Mouse (Mus musculus) neural tube, embryonic 13.5 days (tissue): ENCODE measurements at regions not wholly inside any gene's neighbourhood (a gene's known extent, or its start where the extent isn't known, plus 50 kb on each side); places are given as distances from the start of the nearest gene placed in this dataset.
A peak's percentile ranks its signal among the peaks of the same experiment; 100 is the strongest.

Experiments used
- ATAC-seq: fragments of 200-750 bp; cut with Nextera tagmentation; 2 replicates; pipeline ENCODE4 v1.8.0; 2017; ENCODE audit warnings: low read depth, mild to moderate bottlenecking, moderate TSS enrichment, moderate library complexity
- H3K27ac ChIP-seq: fragments of 300-500 bp; sonication (generic); replicated peaks from 2 replicates; pipeline ENCODE4 v1.5.1; 2015; ENCODE audit warnings: moderate library complexity, mild to moderate bottlenecking, inconsistent platforms
- H3K27me3 ChIP-seq: fragments of 300-500 bp; sonication (generic); 2 replicates; pipeline ENCODE4 v1.6.1; 2015; ENCODE audit warnings: mild to moderate bottlenecking, inconsistent platforms
- H3K36me3 ChIP-seq: fragments of 300-500 bp; sonication (generic); 2 replicates; pipeline ENCODE4 v1.6.1; 2015; ENCODE audit warnings: mild to moderate bottlenecking, inconsistent platforms
- H3K4me1 ChIP-seq: fragments of 300-500 bp; sonication (generic); replicated peaks from 2 replicates; pipeline ENCODE4 v1.6.1; 2015; ENCODE audit warnings: inconsistent platforms
- H3K4me2 ChIP-seq: fragments of 300-500 bp; sonication (generic); 2 replicates; pipeline ENCODE4 v1.6.1; 2015; ENCODE audit warnings: inconsistent platforms, mild to moderate bottlenecking, moderate library complexity
- H3K4me3 ChIP-seq: fragments of 300-500 bp; sonication (generic); 2 replicates; pipeline ENCODE4 v1.5.1; 2015; ENCODE audit warnings: mild to moderate bottlenecking, inconsistent platforms
- H3K9ac ChIP-seq: fragments of 300-500 bp; sonication (generic); 2 replicates; pipeline ENCODE4 v1.6.1; 2015; ENCODE audit warnings: moderate library complexity, mild to moderate bottlenecking, inconsistent platforms
- H3K9me3 ChIP-seq: fragments of 300-500 bp; sonication (generic); 2 replicates; pipeline ENCODE4 v1.6.1; 2016; ENCODE audit warnings: inconsistent platforms
- WGBS: fragments of 180-500 bp; shearing (Covaris S2); methylation state at CpG from one replicate; pipeline ENCODE4 v1.1.7; 2015; 5-methylcytosine and 5-hydroxymethylcytosine counted together

DNA sequence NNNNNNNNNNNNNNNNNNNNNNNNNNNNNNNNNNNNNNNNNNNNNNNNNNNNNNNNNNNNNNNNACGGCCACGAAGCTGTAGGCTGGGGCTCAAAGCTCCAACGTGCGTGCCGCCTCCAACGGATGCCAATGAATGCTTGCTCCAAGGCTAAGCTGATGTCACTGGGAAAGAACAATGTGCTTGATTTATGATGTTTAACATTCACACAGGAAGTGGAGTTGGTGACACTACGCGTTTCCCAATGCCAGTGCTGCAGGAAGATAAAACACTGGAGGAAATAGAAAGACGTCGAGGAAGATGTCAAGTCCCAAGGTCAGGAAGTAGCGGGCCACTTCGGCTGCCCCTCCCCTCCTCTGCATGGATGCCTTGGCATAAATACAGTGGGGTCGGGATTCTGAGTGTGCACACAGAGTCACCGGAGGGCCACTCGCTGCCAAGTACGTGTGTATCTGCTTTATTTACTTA is 180.7 kb upstream of the Azi2 start:
- Histone ChIP-seq H3K9me3 (peaks cover 3% of the 10 kb centered on the region; the same call in 1 of the 2 replicates), H3K27ac (no peak overlapping the region), H3K4me1 (peaks cover 13% of the 10 kb centered on the region), H3K4me2 (no peak overlapping the region), H3K4me3 (no peak overlapping the region), H3K9ac (no peak overlapping the region), H3K27me3 (no peaks in the 10 kb centered on the region), H3K36me3 (no peaks in the 10 kb centered on the region)
- WGBS = 42% methylated on average over 16 of the region's 16 CpGs
- peak; percentile 32; the same call in 1 of the 2 replicates for ATAC-seq

DNA sequence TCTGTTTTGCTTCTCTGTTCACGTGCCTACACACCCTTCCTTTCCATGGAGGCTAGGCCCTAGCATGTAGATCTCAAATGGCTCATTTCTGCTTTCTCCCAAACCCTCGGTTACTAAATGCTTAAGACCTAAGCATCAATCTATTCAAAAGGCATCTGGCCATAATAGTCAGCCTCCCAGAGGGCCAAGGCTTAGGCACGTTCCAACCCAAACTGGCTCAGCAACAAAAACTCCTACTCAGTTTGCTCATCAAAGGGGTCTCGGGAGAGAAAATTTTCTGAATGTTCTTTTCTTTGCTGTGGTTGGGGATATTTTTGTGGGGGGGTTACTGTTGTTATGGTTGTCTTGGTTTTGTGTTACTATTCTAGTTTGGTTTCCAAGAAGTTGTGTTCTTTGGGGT is 196.8 kb upstream of the Azi2 start:
- H3K4me3 ChIP-seq = no peak overlapping the region
- H3K9ac ChIP-seq = no peak overlapping the region
- H3K27ac ChIP-seq = no peak overlapping the region
- peaks cover 6% of the 10 kb centered on the region; the same call in 1 of the 2 replicates for H3K4me1 ChIP-seq
- ATAC-seq = no peak
- 68% methylated on average over 4 of the region's 4 CpGs for whole genome bisulfite sequencing
- no peaks in the 10 kb centered on the region for H3K9me3 ChIP-seq
- H3K4me2 ChIP-seq = no peak overlapping the region
- H3K36me3 ChIP-seq = no peaks in the 10 kb centered on the region
- H3K27me3 ChIP-seq = no peaks in the 10 kb centered on the region

DNA sequence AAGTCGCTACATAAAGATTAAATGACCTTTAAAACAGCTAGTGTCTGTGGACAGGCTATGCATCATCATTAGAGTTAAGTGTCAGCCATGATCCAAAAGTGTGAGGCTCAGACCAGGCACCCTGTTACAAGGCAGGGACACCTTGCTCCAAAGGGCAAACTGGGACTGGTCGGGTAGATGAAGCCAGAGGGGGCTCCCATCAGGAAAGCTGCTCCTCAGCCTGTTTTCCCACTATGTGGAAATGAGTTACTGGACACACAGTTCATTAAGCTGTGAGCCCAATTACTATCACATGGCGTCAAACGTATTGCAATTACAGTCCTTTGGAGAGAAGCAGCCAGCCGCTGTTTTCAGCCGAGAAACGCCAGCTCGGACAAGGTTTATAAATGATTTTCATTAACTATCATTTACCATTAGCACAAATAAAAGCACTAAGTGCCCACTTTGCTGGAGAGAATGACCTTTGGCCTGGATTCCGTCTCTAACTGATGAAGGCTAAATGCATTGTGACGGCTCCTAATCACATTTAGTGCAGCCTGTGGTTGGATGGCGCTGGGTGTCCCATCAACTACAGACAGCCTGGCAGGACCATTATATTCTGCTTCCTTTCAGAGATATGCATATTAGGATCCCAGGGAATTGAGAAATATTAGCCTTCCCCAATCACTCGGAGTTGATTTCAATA is 203.5 kb upstream of the Azi2 start:
- peak overlapping the region; percentile 75 for H3K27ac ChIP-seq
- peaks cover 26% of the 10 kb centered on the region for H3K4me1 ChIP-seq
- no peaks in the 10 kb centered on the region for H3K27me3 ChIP-seq
- WGBS = 28% methylated on average over 12 of the region's 12 CpGs
- no peaks in the 10 kb centered on the region for H3K36me3 ChIP-seq
- peak; percentile 79 for ATAC-seq
- no peaks in the 10 kb centered on the region for H3K9me3 ChIP-seq
- H3K4me2 ChIP-seq = peak overlapping the region; percentile 38
- peak overlapping the region; percentile 9; the same call in 1 of the 2 replicates for H3K9ac ChIP-seq
- no peak overlapping the region for H3K4me3 ChIP-seq

DNA sequence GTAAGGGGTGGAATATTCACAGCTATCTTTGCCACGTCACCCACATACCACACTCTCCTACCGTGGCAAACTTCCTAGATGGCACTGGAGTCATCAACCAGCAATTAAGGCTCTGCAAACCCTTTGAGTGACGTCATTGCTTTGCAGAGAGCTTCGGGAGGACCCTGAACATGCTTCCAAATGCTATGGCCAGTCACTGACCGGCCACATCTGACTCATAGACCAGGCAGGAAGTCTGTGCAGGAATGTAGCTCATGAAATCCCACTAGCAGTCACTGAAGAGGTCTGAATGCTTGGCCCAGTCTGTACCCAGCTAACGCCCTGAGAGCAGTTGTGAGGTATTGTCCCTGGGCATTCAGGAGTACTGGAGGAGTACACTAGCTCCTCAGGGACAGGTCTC is 203.9 kb upstream of the Rbms3 start:
- H3K4me2 ChIP-seq = no peak overlapping the region
- no peaks in the 10 kb centered on the region for H3K36me3 ChIP-seq
- H3K4me3 ChIP-seq = no peak overlapping the region
- ATAC-seq = no peak
- H3K27ac ChIP-seq = no peak overlapping the region
- H3K4me1 ChIP-seq = peaks cover 20% of the 10 kb centered on the region
- 71% methylated on average over 6 of the region's 6 CpGs for WGBS
- no peaks in the 10 kb centered on the region for H3K27me3 ChIP-seq
- no peak overlapping the region for H3K9ac ChIP-seq
- H3K9me3 ChIP-seq = no peaks in the 10 kb centered on the region

DNA sequence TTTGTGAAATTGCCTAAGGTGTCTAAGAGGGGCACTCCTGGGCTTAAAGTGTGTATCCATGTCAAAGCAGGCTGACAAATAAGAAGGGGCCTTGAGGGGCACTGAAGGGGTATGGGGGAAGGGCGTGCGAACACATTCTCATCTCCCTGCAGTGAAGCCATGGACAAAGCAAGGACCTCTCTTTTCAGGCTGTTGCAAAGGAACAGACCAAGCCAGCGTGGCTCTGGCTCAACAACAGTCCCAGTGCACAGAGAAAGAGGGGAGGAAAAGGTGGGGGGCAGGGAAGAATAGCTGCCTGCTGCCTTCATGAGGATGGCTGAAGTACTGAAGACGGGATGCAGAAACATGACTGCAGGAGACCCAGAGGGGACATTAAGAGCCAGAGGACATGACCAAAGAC is 184.9 kb upstream of the Rbms3 start:
- no peak overlapping the region for H3K4me3 ChIP-seq
- H3K9ac ChIP-seq = no peak overlapping the region
- H3K27me3 ChIP-seq = no peaks in the 10 kb centered on the region
- peaks cover 25% of the 10 kb centered on the region for H3K4me1 ChIP-seq
- no peak overlapping the region for H3K4me2 ChIP-seq
- ATAC-seq = no peak
- 24% methylated on average over 4 of the region's 4 CpGs for WGBS
- H3K27ac ChIP-seq = no peak overlapping the region
- no peaks in the 10 kb centered on the region for H3K36me3 ChIP-seq
- H3K9me3 ChIP-seq = no peaks in the 10 kb centered on the region

DNA sequence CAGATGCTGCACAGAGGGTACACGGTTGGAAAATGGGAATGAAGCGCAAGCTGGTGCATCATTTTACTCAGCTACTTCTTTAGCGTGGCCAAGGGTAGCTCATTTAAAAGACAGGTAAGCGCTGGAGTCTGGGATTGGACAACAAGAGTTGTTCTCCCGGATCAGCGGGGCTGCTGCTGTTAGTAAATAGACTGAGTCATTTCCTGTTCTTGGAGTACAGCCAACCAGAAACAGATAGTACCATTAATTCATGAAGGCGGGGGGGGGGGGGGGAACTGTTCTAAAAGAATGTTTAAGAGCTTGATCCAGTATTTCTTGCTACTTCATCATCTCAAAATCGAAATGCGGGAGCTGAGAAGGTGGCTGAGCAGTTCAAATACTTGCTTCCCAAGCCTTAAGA is 183.5 kb upstream of the Rbms3 start:
- H3K27ac ChIP-seq = no peak overlapping the region
- WGBS = 85% methylated on average over 9 of the region's 9 CpGs
- H3K4me1 ChIP-seq = peaks cover 18% of the 10 kb centered on the region
- H3K4me2 ChIP-seq = no peak overlapping the region
- no peaks in the 10 kb centered on the region for H3K9me3 ChIP-seq
- H3K36me3 ChIP-seq = no peaks in the 10 kb centered on the region
- no peak overlapping the region for H3K9ac ChIP-seq
- no peaks in the 10 kb centered on the region for H3K27me3 ChIP-seq
- H3K4me3 ChIP-seq = no peak overlapping the region
- ATAC-seq = no peak

DNA sequence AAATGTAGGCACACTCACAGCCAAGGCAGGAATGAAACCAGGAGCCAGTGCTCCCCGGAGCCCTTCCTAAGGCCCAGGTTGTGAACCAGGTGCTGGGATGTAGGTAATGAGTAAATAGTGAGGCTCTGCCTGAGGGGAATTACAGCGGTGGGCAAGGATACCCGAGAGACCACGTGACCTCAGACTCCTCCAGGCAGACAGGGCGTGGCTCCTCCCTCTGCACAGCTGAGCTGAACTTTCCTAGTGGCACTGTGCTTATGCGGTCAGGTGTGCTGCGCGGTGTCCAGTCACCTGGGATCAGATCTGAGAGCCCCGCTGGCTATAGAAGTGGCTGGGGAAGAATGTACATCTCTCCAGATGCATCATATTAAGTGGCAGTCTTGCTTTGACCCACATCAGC is 176.1 kb upstream of the Rbms3 start:
- H3K27me3 ChIP-seq = no peaks in the 10 kb centered on the region
- H3K4me3 ChIP-seq = no peak overlapping the region
- no peak overlapping the region for H3K4me2 ChIP-seq
- no peaks in the 10 kb centered on the region for H3K4me1 ChIP-seq
- H3K9me3 ChIP-seq = no peaks in the 10 kb centered on the region
- no peaks in the 10 kb centered on the region for H3K36me3 ChIP-seq
- WGBS = 84% methylated on average over 9 of the region's 9 CpGs
- no peak for ATAC-seq
- H3K27ac ChIP-seq = no peak overlapping the region
- H3K9ac ChIP-seq = no peak overlapping the region

DNA sequence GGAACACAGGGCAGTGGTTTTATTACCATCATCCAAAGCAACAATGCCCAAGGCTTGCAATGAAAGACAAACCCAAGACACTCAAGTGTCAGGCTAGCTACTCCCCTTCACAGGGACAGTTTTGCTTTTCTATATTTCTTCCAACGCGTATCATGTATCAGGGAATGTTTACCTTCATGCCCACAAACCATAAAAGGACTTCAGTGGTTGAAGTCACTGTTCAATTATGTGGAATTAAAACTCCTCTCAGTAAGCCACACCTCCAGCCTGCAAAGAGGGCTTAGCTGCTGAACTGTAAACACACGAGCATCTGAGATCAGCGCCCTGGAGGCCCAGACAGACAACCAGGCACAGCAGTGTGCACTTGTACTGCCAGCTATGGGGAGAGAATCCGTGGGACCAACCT is 154.5 kb upstream of the Rbms3 start:
- no peak overlapping the region for H3K27ac ChIP-seq
- no peaks in the 10 kb centered on the region for H3K36me3 ChIP-seq
- H3K4me3 ChIP-seq = no peak overlapping the region
- H3K27me3 ChIP-seq = no peaks in the 10 kb centered on the region
- no peak for ATAC-seq
- no peak overlapping the region for H3K4me2 ChIP-seq
- no peak overlapping the region for H3K9ac ChIP-seq
- no peaks in the 10 kb centered on the region for H3K4me1 ChIP-seq
- 70% methylated on average over 5 of the region's 5 CpGs for WGBS
- H3K9me3 ChIP-seq = no peaks in the 10 kb centered on the region

DNA sequence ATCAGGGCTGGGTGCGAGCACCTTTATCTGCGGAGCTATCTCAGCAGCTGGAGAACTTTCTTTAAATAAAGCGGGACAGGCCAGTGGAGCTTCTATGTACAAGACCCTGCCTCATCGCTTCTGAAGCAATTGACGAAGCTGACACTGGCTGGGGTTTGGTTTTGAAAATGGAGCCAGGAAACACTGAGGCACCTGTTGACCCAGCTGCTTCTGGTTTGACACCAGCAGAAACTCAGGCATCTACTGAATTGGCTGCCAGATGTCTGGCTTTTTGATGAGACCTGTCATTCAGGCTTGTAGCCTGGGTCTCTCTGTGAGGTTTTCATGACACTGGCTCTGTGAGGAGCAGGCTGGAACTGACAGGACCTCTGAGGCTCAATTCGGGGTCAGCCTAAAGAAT is 124.9 kb upstream of the Rbms3 start:
- Histone ChIP-seq H3K4me1 (0 out of 2 replicates have a peak, but pooled peaks cover 4% of the 10 kb centered on the region), H3K27me3 (no peaks in the 10 kb centered on the region), H3K9me3 (no peaks in the 10 kb centered on the region; the same call in 1 of the 2 replicates), H3K4me2 (no peak overlapping the region), H3K36me3 (no peaks in the 10 kb centered on the region), H3K9ac (no peak overlapping the region), H3K4me3 (no peak overlapping the region), H3K27ac (no peak overlapping the region)
- ATAC-seq = no peak
- WGBS = 88% methylated on average over 6 of the region's 6 CpGs

DNA sequence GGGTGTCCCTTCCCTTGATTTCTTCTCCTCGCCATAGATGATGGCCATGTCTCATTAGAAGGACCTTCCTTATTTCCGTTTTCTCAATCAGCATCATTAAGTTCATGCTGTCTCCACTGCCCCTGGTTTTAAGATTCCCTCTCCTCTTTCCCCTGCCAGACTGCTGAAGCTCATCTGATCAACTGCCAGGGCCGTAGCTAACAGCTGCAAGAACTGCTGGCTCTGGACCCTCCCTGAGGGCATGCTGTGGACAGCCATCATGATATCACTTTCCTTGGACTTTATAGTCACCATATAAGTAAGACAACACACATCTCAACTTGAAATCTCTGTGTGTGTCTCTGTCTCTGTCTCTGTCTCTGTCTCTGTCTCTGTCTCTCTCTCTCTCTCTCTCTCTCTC is 123.8 kb upstream of the Rbms3 start:
- Histone ChIP-seq H3K27ac (no peak overlapping the region), H3K4me1 (no peaks in the 10 kb centered on the region), H3K36me3 (no peaks in the 10 kb centered on the region), H3K9me3 (no peaks in the 10 kb centered on the region; the same call in 1 of the 2 replicates), H3K9ac (no peak overlapping the region), H3K4me3 (no peak overlapping the region), H3K4me2 (no peak overlapping the region), H3K27me3 (no peaks in the 10 kb centered on the region)
- ATAC-seq = no peak
- WGBS = 80% methylated on average over 3 of the region's 3 CpGs

DNA sequence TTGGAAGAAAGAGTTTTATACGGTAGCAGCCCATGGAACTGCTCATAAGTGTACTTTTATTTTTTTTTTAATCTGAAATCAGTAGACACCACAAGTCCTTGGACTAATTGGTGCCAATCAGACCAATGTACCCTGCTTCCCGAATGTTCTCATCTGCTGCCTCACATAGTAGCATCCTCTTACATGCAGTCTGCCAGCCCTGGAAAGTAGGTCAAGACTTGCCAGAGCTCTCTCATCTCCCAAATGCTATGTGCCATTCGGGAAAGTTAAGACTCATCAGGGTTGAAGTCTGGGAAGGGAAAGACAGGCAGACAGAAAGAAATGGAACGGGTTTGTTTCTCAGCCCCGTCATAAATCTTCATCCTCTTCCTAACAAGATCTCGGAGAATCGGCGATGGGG is 115.2 kb upstream of the Rbms3 start:
- no peak for ATAC-seq
- Histone ChIP-seq H3K27me3 (no peaks in the 10 kb centered on the region), H3K27ac (no peak overlapping the region), H3K9ac (no peak overlapping the region), H3K4me2 (no peak overlapping the region), H3K4me3 (no peak overlapping the region), H3K4me1 (0 out of 2 replicates have a peak, but pooled peaks cover 4% of the 10 kb centered on the region), H3K36me3 (no peaks in the 10 kb centered on the region), H3K9me3 (no peaks in the 10 kb centered on the region)
- WGBS = 86% methylated on average over 8 of the region's 8 CpGs

DNA sequence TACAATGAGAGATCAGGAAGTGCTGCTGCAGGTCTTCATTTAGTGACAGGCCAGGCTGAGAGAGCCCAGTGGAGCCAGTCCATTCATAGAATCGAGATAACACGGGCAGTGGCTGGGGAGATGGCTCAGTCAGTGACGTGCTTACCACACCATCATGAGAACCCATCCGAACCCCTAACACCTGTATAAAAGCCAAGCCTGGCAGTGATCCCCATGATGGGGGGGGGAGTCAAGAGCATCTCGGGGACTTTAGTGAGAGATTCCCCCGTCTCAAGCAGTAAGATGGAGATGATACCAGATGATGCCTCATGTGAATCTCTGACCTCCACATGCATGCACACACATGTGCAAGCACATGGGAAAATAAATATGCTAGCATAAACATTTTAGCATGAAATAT is 99.7 kb upstream of the Rbms3 start:
- Histone ChIP-seq H3K27me3 (no peaks in the 10 kb centered on the region), H3K27ac (no peak overlapping the region), H3K4me2 (no peak overlapping the region), H3K9ac (no peak overlapping the region), H3K4me1 (peaks cover 9% of the 10 kb centered on the region; the same call in 1 of the 2 replicates), H3K9me3 (no peaks in the 10 kb centered on the region), H3K4me3 (no peak overlapping the region), H3K36me3 (no peaks in the 10 kb centered on the region)
- 85% methylated on average over 6 of the region's 6 CpGs for WGBS
- no peak for ATAC-seq

DNA sequence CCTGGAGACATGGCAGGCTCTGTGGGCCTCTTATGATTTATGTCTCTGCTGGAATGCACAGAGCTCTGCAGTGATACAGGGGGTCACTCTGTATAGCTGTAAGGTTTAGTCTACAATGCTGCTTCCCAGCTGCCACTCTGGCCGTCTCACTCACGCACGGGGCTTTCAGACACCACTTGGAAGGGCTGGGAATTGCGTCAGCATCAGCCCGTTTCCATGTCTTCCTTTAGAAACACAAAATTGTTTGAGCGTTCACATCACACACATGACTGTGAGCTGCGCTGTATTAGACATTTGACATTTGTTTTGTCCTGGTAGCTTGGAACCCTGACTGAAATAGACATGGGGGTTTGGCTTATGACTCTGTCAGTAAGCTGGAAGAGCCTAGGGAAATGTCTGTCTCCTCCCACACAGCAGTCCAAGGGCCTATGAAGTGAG is 90.5 kb upstream of the Rbms3 start:
- H3K9ac ChIP-seq = no peak overlapping the region
- no peak overlapping the region for H3K4me2 ChIP-seq
- no peaks in the 10 kb centered on the region for H3K4me1 ChIP-seq
- no peak overlapping the region for H3K27ac ChIP-seq
- no peaks in the 10 kb centered on the region for H3K9me3 ChIP-seq
- no peak overlapping the region for H3K4me3 ChIP-seq
- no peaks in the 10 kb centered on the region for H3K36me3 ChIP-seq
- no peak for ATAC-seq
- no peaks in the 10 kb centered on the region for H3K27me3 ChIP-seq
- WGBS = 69% methylated on average over 7 of the region's 7 CpGs
